Mouse (Mus musculus): ENCODE measurements at regions not wholly inside any gene's neighbourhood (a gene's known extent, or its start where the extent isn't known, plus 50 kb on each side); places are given as distances from the start of the nearest gene placed in this dataset.

- no peak for DNase-seq (ENCODE audit: inconsistent age in 2 of 2, low spot score in 1 of 2)
Measured at GRCm38 (mm10) chr3:4544730-4545129, 1205.9 kb upstream of the Gm8797 start.

DNA sequence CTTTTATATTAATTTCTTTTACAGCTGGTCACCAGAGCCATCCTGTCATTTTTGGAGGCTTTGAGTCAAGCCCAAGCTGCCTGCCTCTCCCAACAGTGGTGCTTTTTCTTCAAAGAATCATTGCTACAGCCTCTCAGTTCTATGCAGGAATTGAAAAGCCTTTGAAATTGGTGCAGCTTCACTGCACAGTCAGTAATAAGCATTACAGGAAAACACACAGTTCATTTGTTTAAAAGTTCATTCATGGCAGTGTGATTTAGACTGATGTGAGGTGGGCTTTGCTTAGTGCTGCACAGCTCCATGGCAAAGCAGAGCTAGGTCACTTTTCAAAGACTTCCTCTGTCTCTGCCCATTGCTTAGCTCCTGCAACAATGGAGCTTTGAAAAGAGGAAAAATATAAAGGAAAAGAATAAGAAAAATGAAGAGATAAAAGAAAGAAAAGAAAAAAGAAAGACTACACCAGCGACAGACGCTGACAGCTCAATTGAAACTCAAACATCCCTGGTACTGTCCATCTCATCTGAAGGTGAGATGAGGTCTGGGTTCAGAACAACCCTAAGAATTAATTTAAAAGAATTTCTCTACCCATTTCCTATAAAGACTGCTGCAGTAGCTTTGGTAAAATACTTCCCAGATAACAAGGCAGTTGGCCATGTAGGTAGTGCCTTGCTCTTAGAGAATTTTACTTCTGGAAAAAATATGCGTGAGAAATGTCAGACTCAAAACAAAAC lies 1204.3 kb upstream of the Gm8797 start:
- no peak for DNase-seq (ENCODE audit: inconsistent age in 2 of 2, low spot score in 1 of 2)

GRCm38 (mm10) chr3:4560664-4561063 lies 1189.9 kb upstream of the Gm8797 start:
- DNase-seq (ENCODE audit: inconsistent age in 2 of 2, low spot score in 1 of 2) = no peak

- DNase-seq (ENCODE audit: inconsistent age in 2 of 2, low spot score in 1 of 2) = peak in 1 of 2 experiments; percentile 55
Measured at GRCm38 (mm10) chr3:4582500-4582899, 1168.1 kb upstream of the Gm8797 start.

DNA sequence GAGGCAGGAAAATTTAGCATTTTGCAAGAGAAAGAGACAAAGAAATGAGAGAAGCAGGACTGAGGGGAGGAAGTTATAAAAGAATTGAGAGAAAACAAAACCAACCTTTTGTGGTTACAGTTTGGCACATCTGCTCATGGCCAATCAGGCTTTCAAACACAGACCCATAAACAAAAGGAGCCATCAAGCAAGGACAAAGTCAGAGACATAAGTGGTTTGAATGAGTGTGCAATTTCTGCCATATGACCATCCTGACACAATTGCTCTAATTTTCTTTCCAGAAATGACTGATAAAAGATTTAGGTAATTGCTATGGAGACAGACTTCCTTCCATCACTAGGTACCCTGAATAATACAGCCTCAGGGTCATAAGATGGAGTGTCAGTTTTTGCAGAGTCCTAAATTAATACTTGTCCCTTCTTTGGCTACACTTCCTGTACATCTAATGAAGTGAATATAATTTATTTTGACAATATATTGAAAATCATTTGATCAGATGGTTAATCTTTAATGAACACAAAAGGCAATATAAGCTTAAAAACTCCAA lies 1156.6 kb upstream of the Gm8797 start:
- DNase-seq (ENCODE audit: inconsistent age in 2 of 2, low spot score in 1 of 2) = no peak

DNA sequence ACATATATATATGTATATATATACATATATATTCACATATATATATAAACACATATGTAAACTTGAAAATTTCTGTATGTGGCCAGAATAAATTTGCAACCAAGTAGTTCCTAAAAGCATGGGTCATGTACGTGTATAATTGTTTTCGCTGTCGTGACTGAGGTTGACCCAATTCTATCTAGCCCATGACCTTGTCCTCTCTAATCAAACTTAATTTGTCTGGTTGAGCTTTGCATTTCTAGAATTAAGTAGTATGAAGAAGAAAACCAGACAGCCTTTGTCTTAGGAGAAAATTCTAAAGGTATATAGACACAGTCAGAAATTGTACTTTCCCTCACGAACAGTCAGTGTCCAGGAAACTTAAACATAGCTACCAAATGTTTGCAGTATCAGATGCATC lies 1156.1 kb upstream of the Gm8797 start:
- DNase-seq (ENCODE audit: inconsistent age in 2 of 2, low spot score in 1 of 2) = no peak
